Mouse (Mus musculus) A20 (cell line): ENCODE results near the gene Lpar1.
A peak's percentile ranks its signal among the peaks of the same experiment; 100 is the strongest.

Experiments used
- DNase-seq: peaks from one replicate; pipeline ENCODE4 v3.0.0-alpha.2; 2011; ENCODE audit warnings: low read depth, low spot score

Gene Lpar1

GRCm38 (mm10) chr4:58553631-58554358 is at the start of gene Lpar1:
TSS of gene Lpar1 (minus strand) at chr4:58553898.
- DNase-seq: no peak

DNA sequence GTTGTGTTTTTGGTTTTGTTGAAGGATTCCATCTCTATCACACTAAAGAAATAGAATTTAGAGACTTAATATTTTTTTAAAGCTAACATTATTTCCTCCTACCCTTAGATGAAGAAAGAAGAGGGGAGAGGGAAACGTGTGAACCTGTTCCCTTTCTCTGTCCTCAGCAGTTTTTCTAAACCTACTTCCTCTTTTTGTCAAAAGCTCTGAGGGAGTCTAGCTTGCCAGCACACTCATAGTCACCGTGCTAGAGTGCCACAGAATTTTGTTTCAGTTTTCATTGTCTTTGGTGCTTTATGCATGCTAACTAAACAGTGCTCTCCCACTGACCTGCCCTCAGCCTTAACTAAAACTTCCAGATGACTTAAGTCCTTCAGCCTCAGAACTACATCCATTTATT is 32.2 kb upstream of the Lpar1 start:
- DNase-seq: peak; percentile 77

DNA sequence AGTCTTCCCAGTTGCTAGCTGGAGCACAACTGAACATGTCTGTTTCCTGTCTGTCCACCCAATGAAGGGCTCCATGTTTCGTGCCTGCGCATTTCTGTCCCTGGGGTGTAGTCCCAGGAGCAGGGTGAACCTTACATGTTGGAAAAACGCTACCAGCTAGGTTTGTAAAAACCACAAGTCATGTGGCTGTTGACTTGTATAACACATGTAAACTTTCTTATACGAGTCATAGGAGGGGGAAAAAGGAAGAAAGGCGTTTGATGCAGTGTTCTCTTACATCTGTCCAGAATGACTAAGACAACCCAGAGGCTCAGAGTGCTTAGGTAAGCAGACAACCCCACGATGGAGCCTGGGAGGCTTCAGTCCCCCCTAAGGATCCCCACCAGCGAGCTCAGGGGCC is 27.5 kb upstream of the Lpar1 start:
- DNase-seq: no peak

- DNase-seq: no peak
Observed at GRCm38 (mm10) chr4:58580516-58580915, 26.8 kb upstream of the Lpar1 start.

GRCm38 (mm10) chr4:58580098-58580497 is 26.4 kb upstream of the Lpar1 start:
- no peak for DNase-seq

GRCm38 (mm10) chr4:58578488-58578887 is 24.8 kb upstream of the Lpar1 start:
- no peak for DNase-seq

DNA sequence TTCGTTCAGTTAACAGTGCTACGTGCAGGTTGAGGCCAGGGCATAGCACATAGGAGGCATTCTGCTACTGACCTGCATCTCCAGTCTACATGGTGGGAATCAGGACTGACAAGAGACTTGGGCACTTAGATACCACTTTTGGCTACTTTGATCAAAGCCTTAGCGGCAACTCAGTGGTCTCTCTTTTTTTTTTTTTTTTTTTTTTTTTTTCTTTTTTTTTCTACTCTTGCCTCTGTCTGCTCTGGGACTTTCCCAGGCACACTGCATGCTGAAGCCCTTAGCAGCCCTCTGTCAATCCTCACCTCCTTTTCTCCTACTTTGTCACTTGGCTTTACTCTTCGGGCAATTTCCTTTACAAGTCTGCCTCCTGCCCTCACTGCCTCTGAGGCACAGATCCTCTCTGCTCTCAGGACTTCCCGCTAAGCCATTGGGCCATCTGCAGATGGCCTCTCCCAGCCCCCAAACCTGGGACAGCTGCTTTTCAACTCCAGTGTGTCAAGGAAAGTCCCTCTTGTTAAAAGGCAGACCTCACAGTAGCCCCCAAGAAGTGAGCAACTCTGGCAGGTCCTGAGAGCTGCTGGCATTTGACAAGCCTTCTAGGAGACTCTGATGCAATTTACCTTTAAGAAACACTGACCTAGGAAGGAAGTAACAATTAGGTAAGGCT is 23.8 kb upstream of the Lpar1 start:
- peak; percentile 41 for DNase-seq

DNA sequence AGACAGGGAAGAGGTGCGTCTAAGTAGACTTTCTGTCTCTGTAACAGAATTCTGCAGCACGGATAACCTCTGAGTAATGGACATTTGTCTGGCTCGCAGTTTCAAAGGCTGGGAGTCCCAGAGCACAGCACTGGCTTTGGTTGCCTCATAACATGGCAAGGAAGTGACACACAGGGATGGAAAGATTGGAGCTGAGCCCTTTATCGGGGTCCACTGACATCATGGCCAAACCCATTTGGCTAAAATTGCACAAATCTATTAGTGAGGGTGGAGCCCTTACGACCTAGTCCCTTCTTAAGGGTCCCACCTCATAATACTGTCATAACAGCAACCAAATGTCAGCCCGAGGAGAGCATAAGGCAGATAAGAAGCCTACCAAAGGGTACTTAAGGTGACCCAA is 22.1 kb upstream of the Lpar1 start:
- no peak for DNase-seq

DNA sequence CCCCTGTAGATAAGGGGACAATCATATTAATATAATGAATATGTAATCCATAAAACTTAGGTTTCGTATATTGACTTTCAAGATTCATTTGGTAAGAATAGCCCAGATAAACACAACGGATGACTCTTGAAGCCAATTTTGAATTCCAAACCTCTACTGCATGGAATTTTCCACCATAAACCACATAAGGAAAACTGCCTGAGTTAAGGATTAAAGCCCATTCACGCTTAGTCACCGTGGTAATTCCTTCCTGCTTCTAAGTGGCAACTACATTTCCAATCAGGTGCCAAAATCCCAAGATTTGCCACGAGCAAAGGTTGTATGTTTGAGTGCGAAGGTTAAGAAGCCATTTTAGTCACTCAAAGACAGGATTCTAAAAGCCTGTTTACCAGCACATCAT is 20.3 kb upstream of the Lpar1 start:
- no peak for DNase-seq

GRCm38 (mm10) chr4:58572446-58572845 is 18.7 kb upstream of the Lpar1 start:
- DNase-seq: no peak

DNA sequence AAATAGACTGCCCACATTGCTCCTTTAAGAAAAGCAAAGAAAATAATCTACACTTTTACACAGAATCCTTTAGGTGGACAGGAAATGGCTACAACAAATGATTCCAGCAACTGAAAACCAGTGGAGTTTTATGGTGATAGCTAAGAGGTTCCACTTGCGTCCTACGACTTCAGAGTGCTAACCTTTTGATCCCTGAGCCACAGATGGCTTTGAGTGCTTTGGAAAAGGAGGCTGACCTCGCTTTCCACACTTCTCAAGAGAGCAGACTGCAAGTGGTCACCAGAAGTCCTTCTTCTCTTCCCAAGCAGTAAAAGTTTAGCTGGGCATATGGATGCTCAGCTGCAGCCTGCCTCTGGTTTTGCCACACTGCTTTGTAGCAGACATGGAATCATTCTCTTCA is 18.0 kb upstream of the Lpar1 start:
- no peak for DNase-seq

DNA sequence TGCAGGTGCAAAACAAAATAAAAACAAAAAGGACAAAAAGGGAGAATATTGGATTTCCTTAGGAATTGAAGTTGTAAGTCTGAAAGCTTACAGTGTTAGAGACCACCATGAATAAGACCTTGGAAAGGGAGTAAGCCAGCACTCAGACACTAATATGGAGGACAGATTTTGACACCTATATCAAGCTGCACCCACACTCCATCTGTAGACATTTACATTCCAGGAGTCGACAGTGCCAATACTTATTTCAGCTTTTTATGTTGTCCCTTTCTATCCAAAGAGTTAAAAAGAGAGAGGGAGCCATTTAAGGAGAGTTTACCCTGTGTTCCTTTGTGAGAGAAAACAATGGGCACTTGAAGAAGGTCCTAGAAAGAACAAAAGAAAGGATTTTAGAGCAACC is 17.5 kb upstream of the Lpar1 start:
- no peak for DNase-seq

- DNase-seq: no peak
Observed at GRCm38 (mm10) chr4:58568486-58568885, 14.8 kb upstream of the Lpar1 start.

DNA sequence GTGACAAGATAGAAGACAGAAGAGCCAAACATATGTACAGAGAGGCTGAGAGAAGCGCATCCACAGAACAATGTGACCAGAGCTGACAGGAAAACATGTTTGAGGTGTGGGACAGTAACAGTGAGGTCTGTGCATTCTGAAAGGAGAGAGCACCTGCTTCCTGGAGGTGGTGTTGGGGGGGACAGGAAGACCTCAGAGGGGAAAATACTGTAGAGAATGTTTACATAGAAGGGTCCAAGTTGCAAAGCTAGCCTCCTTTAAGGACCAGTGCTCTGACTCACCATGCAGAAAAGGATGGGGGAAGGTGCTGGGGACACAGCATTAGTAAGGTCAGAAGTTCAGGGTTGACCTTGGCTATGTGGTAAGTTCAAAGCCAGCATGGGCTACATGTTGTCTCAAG is 9.1 kb upstream of the Lpar1 start:
- DNase-seq: no peak

- DNase-seq: no peak
Observed at GRCm38 (mm10) chr4:58557001-58557400, 3.3 kb upstream of the Lpar1 start.

DNA sequence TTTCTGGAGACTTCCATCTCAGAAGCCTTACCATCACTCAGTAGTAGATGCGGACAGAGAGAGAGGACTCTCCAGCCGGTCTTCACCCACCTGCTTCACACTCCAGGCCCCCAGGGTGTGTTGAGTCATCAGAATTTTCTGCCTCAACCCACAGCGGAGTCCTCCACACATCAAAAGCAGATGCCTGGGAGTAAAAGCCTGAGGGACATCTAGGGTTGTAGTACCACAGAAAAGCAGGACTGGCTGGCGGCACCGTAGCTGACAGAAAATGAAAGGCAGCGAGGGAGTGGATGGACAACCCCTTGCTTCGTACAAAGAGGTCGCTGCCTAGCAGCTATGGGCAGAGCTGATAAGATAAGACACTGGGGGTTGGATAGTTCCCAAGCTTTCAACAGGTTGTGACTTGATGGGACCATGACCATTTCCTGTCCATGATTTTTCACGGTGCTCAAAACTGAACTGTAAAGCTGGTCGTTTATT is 701 bp upstream of the Lpar1 start:
- no peak for DNase-seq

GRCm38 (mm10) chr4:58552731-58553630 is 717 bp downstream of the Lpar1 start:
- DNase-seq: no peak

- no peak for DNase-seq
Observed at GRCm38 (mm10) chr4:58552229-58552628, 1.5 kb downstream of the Lpar1 start.

GRCm38 (mm10) chr4:58551820-58552219 is 1.9 kb downstream of the Lpar1 start:
- DNase-seq: peak; percentile 48

GRCm38 (mm10) chr4:58547725-58548124 is 6.0 kb downstream of the Lpar1 start:
- no peak for DNase-seq

DNA sequence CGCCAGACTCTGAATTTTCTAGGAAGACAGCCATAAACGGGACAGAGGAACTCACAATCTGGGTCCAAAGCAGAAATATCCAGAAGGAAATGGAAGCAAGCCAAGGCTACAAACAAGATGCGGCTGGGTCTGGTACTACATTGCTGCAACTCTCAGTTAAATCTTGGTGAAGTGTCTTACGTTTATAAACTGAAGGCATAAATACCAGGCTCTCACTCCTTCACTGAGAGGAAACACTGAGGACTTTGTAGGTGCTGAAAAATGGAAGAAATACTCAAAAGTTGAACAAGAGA is 6.5 kb downstream of the Lpar1 start:
- no peak for DNase-seq

DNA sequence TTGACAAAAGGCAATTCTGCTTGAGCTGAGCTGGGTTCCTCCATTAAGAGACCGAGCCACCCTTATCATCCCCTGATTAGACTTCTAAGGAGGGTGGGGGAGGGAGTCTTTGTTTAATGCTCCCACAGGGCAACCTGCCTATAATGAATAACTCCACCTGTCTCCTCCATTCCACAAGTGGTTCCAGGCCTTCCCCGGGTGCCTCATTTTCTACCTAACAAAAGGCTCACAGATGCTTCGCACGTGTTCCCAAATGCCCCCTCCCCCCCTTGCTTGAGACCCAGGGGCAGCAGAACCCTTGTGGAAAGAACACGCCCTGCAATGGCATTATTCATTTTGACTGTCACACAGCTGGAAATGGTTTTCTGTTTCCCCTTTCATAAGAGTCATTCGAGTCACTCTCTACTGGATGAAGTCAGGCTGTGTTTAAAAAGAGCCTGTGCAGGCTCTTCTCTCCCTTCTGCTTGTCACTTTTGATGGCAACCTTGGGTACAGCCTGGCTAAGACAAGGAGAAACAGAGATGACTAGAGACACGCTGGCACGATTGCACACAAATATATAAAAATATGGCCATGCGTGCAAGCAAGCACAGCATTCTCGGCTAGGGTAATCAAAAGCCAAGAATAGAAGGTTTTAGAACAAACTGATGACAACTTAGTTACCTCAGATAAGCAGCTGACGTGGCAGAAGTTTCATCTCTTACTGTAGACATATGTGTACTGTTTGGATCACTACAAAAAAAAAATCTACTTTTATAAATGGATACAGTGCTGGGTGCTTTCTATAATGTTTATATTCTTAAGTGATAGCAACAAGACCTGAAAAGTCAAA is 7.0 kb downstream of the Lpar1 start:
- DNase-seq: no peak
